Mouse (Mus musculus): ENCODE measurements around the gene 4933434E20Rik. TPM values are rescaled to one million over a fixed set of nuclear protein-coding genes. Genes with fewer than 3 reads are reported as not detected.
A peak's percentile ranks its signal among the peaks of the same experiment; 100 is the strongest.

4933434E20Rik gene
- 207 TPM in 2 replicates for polyA plus RNA-seq (2015; fragmentation: Nextera tagmentation; extraction: Ambion mirVana)

- peak within 1 kb of the TSS; percentile 95 for H3K9ac ChIP-seq (ENCODE audit: low read depth, low read length)
- under 1% methylated on average over 39 of the region's 43 CpGs for WGBS
- H3K9me3 ChIP-seq (ENCODE audit: control insufficient read depth, low read length): no peaks in the 10 kb centered on the region
- peak; percentile 76 for ATAC-seq
- H3K4me3 ChIP-seq (ENCODE audit: low read length): peak within 1 kb of the TSS; percentile 88
- peaks cover 6% of the 10 kb centered on the region for H3K36me3 ChIP-seq (ENCODE audit: control insufficient read depth, insufficient read depth, low read length)
- H3K27me3 ChIP-seq (replicated peaks; ENCODE audit: control insufficient read depth, insufficient read depth, low read length): no peaks in the 10 kb centered on the region
- H3K4me1 ChIP-seq (ENCODE audit: control insufficient read depth, insufficient read depth, low read depth, low read length): peaks cover 20% of the 10 kb centered on the region
- H3K27ac ChIP-seq (ENCODE audit: low read depth, low read length): peak within 1 kb of the TSS; percentile 94
- peak within 1 kb of the TSS; percentile 82 for H3K4me2 ChIP-seq (ENCODE audit: low read length)
These were observed at the start of gene 4933434E20Rik for GRCm38 (mm10) chr3:90051441-90052350. Gene 4933434E20Rik (plus strand): TSS chr3:90051636.

- Histone ChIP-seq H3K36me3 (ENCODE audit: control insufficient read depth, insufficient read depth, low read length) (peaks cover 36% of the 10 kb centered on the region), H3K4me2 (ENCODE audit: low read length) (no peak overlapping the region), H3K27me3 (replicated peaks; ENCODE audit: control insufficient read depth, insufficient read depth, low read length) (no peaks in the 10 kb centered on the region), H3K4me1 (ENCODE audit: control insufficient read depth, insufficient read depth, low read depth, low read length) (peaks cover 3% of the 10 kb centered on the region), H3K9ac (ENCODE audit: low read depth, low read length) (no peak overlapping the region), H3K9me3 (ENCODE audit: control insufficient read depth, low read length) (no peaks in the 10 kb centered on the region), H3K4me3 (ENCODE audit: low read length) (no peak overlapping the region), H3K27ac (ENCODE audit: low read depth, low read length) (no peak overlapping the region)
- no peak for ATAC-seq
- 68% methylated on average over 3 of the region's 3 CpGs for WGBS
These were observed 47.2 kb upstream of the 4933434E20Rik start for GRCm38 (mm10) chr3:90004091-90004796.

- WGBS: 89% methylated on average over 2 of the region's 2 CpGs
- no peaks in the 10 kb centered on the region for H3K4me1 ChIP-seq (ENCODE audit: control insufficient read depth, insufficient read depth, low read depth, low read length)
- H3K27me3 ChIP-seq (replicated peaks; ENCODE audit: control insufficient read depth, insufficient read depth, low read length): no peaks in the 10 kb centered on the region
- no peaks in the 10 kb centered on the region for H3K9me3 ChIP-seq (ENCODE audit: control insufficient read depth, low read length)
- no peak overlapping the region for H3K4me3 ChIP-seq (ENCODE audit: low read length)
- no peak overlapping the region for H3K4me2 ChIP-seq (ENCODE audit: low read length)
- ATAC-seq: no peak
- H3K9ac ChIP-seq (ENCODE audit: low read depth, low read length): no peak overlapping the region
- peaks cover 62% of the 10 kb centered on the region for H3K36me3 ChIP-seq (ENCODE audit: control insufficient read depth, insufficient read depth, low read length)
- H3K27ac ChIP-seq (ENCODE audit: low read depth, low read length): no peak overlapping the region
These were observed 41.1 kb upstream of the 4933434E20Rik start for GRCm38 (mm10) chr3:90010291-90010690.

- H3K4me1 ChIP-seq (ENCODE audit: control insufficient read depth, insufficient read depth, low read depth, low read length): no peaks in the 10 kb centered on the region
- 95% methylated on average over 4 of the region's 4 CpGs for WGBS
- H3K36me3 ChIP-seq (ENCODE audit: control insufficient read depth, insufficient read depth, low read length): peaks cover 69% of the 10 kb centered on the region
- H3K4me2 ChIP-seq (ENCODE audit: low read length): no peak overlapping the region
- H3K27ac ChIP-seq (ENCODE audit: low read depth, low read length): no peak overlapping the region
- ATAC-seq: no peak
- no peaks in the 10 kb centered on the region for H3K27me3 ChIP-seq (replicated peaks; ENCODE audit: control insufficient read depth, insufficient read depth, low read length)
- H3K4me3 ChIP-seq (ENCODE audit: low read length): no peak overlapping the region
- H3K9me3 ChIP-seq (ENCODE audit: control insufficient read depth, low read length): no peaks in the 10 kb centered on the region
- H3K9ac ChIP-seq (ENCODE audit: low read depth, low read length): no peak overlapping the region
These were observed 34.8 kb upstream of the 4933434E20Rik start for GRCm38 (mm10) chr3:90016626-90017025.

GRCm38 (mm10) chr3:90034653-90035052 lies 16.8 kb upstream of the 4933434E20Rik start:
- Histone ChIP-seq H3K36me3 (ENCODE audit: control insufficient read depth, insufficient read depth, low read length) (peaks cover 43% of the 10 kb centered on the region), H3K4me3 (ENCODE audit: low read length) (no peak overlapping the region), H3K27me3 (replicated peaks; ENCODE audit: control insufficient read depth, insufficient read depth, low read length) (no peaks in the 10 kb centered on the region), H3K27ac (ENCODE audit: low read depth, low read length) (no peak overlapping the region), H3K4me2 (ENCODE audit: low read length) (no peak overlapping the region), H3K4me1 (ENCODE audit: control insufficient read depth, insufficient read depth, low read depth, low read length) (no peaks in the 10 kb centered on the region), H3K9me3 (ENCODE audit: control insufficient read depth, low read length) (no peaks in the 10 kb centered on the region), H3K9ac (ENCODE audit: low read depth, low read length) (no peak overlapping the region)
- WGBS: 92% methylated on average over 2 of the region's 2 CpGs
- no peak for ATAC-seq

GRCm38 (mm10) chr3:90036263-90036662 lies 15.2 kb upstream of the 4933434E20Rik start:
- Histone ChIP-seq H3K36me3 (ENCODE audit: control insufficient read depth, insufficient read depth, low read length) (peaks cover 41% of the 10 kb centered on the region), H3K27ac (ENCODE audit: low read depth, low read length) (no peak overlapping the region), H3K4me1 (ENCODE audit: control insufficient read depth, insufficient read depth, low read depth, low read length) (no peaks in the 10 kb centered on the region), H3K4me3 (ENCODE audit: low read length) (no peak overlapping the region), H3K27me3 (replicated peaks; ENCODE audit: control insufficient read depth, insufficient read depth, low read length) (no peaks in the 10 kb centered on the region), H3K9me3 (ENCODE audit: control insufficient read depth, low read length) (no peaks in the 10 kb centered on the region), H3K9ac (ENCODE audit: low read depth, low read length) (no peak overlapping the region), H3K4me2 (ENCODE audit: low read length) (no peak overlapping the region)
- ATAC-seq: no peak
- 97% methylated on average over 1 of the region's 1 CpGs for WGBS

- no peak for ATAC-seq
- H3K4me1 ChIP-seq (ENCODE audit: control insufficient read depth, insufficient read depth, low read depth, low read length): peaks cover 16% of the 10 kb centered on the region
- no peak overlapping the region for H3K9ac ChIP-seq (ENCODE audit: low read depth, low read length)
These were observed 1.7 kb upstream of the 4933434E20Rik start for GRCm38 (mm10) chr3:90049691-90050090.

GRCm38 (mm10) chr3:90052351-90053241 lies 1.2 kb downstream of the 4933434E20Rik start, which contains the start of gene Ubap2l:
Gene Ubap2l (minus strand): TSS chr3:90052628.
- Histone ChIP-seq H3K9me3 (ENCODE audit: control insufficient read depth, low read length) (no peaks in the 10 kb centered on the region), H3K36me3 (ENCODE audit: control insufficient read depth, insufficient read depth, low read length) (peaks cover 14% of the 10 kb centered on the region), H3K4me2 (ENCODE audit: low read length) (peak within 1 kb of the TSS; percentile 82), H3K27me3 (replicated peaks; ENCODE audit: control insufficient read depth, insufficient read depth, low read length) (no peaks in the 10 kb centered on the region), H3K4me3 (ENCODE audit: low read length) (peak within 1 kb of the TSS; percentile 88), H3K27ac (ENCODE audit: low read depth, low read length) (peak within 1 kb of the TSS; percentile 94), H3K9ac (ENCODE audit: low read depth, low read length) (peak within 1 kb of the TSS; percentile 95), H3K4me1 (ENCODE audit: control insufficient read depth, insufficient read depth, low read depth, low read length) (peaks cover 20% of the 10 kb centered on the region)
- ATAC-seq: peak; percentile 94
- under 1% methylated on average over 58 of the region's 81 CpGs for WGBS

More at GRCm38 (mm10) chr3:90049691-90050090, 1.7 kb upstream of the 4933434E20Rik start:
- Histone ChIP-seq H3K36me3 (ENCODE audit: control insufficient read depth, insufficient read depth, low read length) (peaks cover under 1% of the 10 kb centered on the region), H3K9me3 (ENCODE audit: control insufficient read depth, low read length) (no peaks in the 10 kb centered on the region), H3K4me2 (ENCODE audit: low read length) (no peak overlapping the region), H3K27ac (ENCODE audit: low read depth, low read length) (no peak overlapping the region), H3K4me3 (ENCODE audit: low read length) (no peak overlapping the region), H3K27me3 (replicated peaks; ENCODE audit: control insufficient read depth, insufficient read depth, low read length) (no peaks in the 10 kb centered on the region)
- 66% methylated on average over 3 of the region's 3 CpGs for WGBS

All from hindbrain, embryonic 16.5 days (tissue).